Mouse (Mus musculus) layer of hippocampus, adult 9-10 months (tissue): Measurements from ENCODE around the gene Tut1.
"Not testable (repeated sequence)": the region's sequence is repeated elsewhere in the genome, so short reads cannot be mapped to it uniquely, and the experiment has no call there.

Source experiments
- DNase-seq: peaks from one replicate; pipeline ENCODE4 v3.0.0; 2022; ENCODE audit warnings: low spot score

The Tut1 gene

DNA sequence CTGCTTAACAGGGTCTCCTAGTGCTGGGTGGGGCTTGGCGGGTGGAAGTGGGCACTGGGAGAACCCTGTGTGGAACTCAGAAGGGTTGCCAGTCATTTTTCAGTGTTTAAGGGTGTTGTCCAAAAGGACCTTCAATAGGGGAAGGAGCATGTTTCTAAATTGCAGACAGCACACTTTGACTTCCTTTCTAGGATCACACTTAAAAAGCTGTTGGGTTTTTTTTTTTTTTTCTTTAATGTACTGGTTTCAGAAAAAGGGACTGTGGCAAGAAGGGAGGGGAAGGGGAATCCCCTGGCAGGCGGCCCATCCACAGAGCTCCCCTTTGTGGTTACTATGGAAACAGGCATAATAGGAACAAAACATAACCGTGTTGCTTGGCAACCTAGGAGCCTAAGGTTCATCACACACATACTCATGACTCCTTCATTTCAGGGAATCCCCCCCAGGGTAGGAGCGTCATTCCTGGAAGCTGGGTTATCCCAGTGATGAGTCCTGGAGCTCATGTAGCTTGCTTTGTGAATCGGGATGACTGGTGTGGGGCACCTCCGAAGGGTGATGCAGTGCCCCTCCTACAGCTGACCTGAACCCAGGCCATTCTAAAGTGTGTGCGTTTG lies 30.7 kb downstream of the Tut1 start:
- DNase-seq, result no peak

DNA sequence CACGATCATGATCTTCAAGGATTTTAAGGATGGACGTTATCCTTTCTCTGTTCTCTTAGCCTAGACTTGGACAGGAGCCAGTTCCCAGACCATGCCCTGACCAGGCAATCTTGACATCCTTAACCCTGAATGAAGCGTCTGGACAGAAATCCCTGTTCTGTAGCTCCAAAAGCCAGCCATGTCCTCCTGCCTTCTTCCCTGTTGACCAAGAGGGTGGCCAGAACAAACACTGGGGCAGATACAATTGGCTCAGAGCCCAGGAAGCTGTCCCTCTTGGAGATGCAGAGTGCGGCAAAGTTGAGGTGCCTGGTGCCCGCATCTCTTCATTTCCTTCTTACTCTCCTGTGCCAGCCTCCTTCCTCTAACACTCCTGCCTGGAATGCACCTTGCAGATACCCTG lies 32.2 kb downstream of the Tut1 start:
- no peak for DNase-seq

DNA sequence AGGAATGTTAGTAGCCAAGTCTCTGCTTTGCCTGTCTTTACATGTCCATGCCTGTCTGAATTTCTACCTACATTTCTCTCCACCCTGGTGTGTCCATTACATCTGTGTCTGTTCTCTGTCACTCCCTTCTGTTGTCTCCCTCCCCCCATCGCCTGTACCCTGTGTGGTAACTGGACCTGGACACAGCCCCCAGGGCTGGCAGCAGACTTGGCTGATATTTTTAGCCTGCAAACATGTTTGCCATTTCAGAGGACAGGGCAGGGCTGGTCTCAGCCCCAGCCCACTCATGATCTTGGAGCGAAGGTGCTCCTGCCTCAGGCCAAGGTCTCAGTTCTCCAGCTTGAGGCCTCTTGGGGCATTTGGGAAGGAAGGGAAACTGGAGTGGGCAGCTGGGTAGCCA lies 34.2 kb downstream of the Tut1 start:
- DNase-seq, result no peak

DNA sequence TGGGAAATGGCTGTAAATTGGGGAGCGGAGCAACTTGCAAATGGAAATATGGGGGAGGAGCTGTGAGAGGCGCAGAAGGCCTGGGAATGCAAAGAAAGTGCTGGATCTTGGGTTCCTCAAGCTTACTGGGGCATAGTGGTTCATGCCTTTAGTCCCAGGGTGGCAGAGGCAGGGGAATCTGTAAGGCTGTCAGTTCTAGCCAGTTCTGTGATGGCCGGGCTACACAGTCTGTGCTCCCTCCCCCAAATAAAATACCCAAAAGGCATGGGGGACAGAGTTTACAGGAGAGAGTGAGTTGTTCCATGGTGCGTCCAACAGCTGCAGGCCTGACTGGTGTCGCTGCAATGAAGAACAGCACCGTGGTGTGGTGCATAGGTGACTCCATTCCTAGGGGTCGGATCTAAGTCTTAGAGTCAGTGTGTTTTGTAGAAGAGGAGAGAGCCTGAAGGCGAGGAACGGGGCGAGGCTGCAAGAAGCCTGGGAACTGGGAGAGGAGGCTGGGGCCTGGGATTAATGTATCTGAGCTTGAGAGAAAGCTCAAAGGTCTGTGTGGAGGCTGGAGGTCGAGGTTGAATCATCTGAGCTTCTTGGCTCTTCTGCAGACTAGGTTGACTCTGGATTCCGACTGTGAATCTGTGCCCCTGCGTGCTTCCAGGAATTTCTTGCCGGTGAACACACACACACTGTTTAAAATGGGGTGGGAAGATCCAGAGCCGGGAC lies 34.9 kb downstream of the Tut1 start:
- no peak for DNase-seq

DNA sequence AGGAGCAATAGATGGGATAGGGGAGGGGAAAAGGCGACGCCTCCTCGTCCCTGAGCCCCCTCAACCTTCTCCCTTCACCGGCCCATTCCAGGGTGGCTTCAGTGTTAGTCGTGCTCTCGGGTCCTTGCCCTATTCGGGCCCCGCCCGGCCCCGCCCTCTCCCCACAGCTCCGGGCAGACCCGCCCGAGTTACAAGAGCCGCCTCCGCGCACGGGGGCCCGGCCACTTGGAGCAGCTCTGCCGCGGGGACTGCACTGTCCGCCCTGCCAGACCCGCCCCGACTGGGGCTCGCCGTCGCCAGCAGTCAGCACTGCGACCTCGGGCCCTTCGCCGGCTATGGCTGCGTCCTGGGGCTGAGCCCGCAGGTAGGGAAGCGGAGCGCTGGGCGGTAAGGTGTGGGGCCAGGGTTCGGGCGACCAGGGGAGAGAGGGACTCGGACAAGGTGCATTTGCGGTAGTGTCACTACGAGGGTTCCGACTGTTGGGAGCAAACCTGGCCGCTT lies 35.5 kb downstream of the Tut1 start, which contains the start of gene Ahnak:
Ahnak (plus strand) TSS at position 219 of the 501 bp plus-strand sequence.
- DNase-seq, result no peak

DNA sequence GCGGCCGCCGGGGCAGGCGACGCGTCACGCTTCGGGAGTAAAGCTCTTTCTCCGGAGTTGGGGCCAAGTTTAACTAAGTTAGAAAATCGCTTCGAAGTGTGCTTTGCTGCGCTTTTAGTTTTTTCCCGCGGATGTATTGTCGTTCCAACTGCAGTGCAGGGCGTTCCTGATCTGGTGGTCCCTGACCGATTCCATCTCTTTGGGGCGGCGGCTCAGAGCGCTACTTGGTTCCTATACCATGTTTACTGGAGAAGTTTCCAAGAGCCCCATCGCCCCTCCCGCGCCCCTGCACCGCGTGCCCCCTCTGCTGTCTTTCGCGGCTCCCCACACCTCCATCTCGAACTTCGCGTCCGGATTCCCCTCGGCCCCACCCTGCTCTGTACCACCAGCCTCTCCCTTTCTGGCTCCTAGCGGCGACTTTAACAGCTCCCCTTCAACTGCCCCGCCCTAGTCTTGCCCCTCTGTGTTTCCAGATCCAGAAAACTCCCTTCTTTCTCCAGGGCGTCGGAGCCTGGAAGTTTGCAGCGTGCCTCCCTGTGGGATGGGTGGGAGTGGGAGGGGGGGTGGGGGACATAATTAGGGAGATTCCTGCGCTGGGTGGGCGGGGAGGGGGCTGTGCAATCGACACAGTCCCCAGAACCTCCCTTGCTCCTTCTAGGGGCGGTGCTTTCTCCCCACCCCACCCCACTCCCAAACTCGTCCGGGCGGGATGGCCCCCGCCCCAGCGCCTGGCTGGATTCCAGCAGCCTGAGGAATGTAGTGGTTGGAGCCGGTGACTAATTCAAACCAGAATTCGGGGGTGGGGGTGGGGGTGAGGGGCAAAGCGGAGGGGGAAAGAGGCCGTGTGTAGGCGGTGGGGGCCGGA lies 36.2 kb downstream of the Tut1 start:
- DNase-seq, result no peak

DNA sequence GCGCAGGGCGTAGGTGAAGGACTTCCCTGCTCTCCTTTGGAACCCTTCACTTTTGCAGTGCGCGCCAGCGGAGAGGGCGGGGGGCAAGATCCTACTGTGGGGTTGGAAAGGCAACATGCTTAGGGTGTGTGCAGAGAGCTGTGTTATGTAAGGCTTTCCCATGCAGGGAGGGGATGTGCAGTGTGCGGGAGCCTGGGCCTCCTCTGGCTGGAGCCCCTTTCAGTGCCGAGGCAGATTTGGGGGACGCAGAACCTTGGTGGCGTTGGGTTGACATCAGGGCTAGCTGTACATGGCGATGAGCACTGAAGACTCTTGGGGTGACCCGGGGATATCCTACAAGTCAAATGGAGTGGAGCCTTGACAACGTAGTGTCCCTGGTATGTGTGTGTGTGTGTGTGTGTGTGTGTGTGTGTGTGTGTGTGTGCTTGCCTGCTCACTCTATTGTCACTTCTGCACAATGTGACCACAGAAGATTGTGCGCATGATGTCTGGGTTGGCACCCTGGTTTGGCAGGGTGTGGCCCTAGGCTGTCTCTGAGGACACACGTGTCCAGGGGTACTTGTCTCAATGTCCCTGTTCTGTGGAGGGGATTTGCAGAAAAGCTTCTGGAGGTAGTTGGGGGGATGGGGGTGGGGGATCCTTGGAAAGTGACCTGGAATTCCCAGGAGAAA lies 36.9 kb downstream of the Tut1 start:
- no peak for DNase-seq

DNA sequence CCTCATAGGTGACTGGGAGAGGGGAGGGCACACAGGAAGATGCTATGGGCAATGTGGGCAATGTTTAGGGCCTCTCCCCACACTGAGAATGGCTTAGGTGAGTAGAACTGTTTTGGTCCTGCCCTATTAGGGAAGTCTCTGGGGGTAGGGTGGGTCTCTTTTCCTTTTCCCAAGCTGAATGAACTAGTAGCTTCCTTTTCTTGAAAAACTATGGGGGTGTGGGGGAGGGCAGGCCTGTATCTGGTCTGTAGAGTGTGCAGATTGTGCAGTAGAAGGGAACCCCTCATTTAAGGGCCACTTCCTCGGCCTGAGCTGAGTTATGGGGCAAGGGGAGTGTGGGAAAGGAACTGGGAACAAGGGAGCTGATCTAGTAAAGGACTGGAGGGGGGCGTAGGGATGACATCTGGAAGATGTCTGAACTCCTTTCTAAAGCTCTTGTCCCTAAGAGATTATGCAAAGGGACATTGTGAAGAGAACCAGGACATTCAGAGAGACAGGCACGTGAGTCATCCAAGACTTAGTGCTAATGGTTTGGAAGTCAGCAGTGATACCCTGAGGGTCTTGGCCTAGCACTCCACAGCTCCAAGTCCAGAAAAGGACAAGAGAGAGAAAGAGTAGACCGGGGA lies 37.7 kb downstream of the Tut1 start:
- no peak for DNase-seq

DNA sequence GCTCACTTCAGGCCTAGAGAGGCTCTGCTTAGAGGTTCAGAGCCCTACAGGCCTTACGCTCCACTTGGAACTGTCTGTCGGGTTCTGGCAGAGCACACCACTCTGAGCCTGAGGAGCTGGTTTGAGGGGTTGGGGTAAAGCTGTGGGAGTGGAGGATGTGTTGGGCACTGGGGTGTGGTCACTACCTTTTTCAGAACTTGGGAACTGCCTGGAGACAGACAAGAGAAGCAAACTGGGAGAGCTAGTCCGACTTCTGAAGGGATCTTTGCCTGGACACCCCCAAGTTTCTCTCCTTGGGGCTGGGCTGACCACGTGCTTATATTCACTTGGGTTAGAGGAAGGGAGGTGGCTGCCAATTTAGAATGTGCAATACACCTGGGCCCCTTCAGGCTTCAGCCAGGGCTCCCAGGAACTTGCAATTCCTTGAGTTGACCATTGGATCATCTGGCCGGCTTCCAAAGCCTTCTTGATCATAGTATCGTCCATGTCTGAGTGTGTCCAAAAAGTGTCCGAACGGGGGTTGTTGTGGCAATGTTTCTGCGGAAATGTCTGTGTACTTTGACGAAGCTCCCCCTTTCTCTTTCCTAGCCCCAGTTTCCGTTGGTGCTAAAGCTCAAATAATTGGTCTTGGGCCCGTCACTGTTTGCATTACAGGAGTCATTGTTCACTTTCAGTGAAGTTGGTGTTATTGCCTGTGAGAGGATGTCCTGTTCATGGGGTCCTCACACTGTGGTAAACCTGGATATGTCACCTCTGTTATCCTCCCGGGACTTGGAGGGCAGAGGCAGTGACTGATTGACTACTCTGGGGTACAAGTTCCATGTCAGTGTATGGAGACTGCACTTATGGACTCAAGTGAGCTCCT lies 38.5 kb downstream of the Tut1 start:
- no peak for DNase-seq

DNA sequence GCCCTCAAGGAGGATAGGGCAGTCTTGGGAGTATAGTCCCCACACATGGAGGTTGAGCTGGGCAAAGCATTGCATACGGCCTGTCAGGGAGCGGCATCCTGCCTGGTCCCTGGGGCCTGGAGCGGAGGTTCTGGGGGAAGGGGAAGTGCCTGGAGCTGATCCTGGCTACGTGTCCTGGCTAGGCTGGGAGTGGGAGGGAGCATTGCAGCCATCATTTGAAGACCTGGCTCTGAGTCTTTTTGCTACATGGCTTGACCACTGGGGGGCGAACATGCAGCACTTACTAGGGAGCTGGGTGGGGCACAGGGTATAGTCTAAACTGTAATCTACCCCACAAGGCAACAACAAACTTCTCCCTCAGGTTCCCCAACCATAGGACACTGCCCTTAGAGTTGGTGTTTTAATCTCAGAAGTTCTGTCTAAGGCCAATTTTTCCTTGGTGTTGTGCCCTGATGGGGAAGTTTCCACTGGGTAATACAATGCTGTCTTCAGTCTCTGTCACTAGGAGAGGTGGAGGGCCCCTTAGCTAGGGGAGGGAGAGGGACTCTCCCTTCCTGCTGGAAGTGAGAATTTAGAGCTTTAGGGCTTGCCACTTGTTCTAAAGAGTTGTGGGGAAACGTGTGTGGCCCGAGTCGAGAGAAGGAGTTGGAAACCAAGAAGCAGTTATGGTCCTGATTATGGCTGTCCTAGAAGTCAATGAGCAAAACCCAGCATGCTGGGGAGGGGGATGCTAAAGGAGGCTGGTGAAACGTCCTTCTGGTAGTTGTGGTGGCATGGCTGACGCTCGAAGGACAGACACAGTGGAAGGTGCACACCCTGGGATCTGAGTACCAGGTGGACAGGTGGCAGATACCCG lies 39.4 kb downstream of the Tut1 start:
- peak; percentile 54 for DNase-seq

DNA sequence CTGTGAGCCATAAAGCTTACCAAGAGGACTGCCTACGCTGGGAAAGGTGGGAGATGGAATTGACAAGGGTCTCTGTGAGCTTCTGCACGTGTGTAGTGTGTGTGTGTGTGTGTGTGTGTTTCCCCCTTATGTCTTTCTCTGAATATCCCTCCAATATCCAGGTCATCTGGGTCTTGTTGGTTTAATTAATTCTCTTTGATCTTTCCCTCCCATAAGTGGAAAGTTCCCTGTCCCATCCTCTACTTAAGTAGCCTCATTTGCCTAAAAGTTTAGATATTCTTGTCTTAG lies 39.9 kb downstream of the Tut1 start:
- DNase-seq, result no peak

DNA sequence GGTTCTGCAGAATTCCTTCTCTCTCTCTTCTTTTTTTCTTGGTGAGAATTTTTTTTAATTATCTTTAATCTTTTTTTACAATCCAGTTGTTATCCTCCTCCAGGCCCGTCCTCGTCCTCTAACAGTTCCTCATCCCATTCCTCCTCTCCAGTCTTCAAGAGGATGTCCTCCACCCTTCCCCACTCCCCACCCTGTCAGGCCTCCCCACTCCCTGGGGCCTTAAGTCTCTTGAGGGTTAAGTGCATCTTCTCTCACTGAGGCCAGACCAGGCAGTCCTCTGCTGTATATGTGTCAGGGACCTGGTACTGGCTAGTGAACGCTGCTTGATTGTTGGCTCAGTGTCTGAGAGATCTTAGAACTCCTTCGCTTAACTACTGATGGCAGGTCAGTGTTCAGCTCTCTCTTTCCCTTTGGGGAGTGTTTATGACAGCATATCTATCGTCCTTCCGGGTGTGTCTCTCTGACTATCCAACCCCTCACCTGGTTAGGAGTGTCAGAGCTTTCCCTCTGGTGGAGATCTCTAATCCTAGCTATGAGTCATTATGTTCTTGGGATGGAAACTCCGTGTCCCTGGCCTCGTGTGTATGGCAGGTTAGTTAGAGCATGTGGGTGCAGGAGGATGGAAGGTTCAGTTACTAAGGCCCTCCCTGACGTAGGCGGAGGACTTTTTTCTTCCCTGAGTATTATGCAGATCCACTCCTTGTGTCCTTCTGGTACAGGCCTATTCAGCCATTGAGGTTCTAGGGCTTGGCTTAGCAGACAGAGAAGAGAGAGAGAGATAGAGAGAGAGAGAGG lies 41.4 kb downstream of the Tut1 start:
- DNase-seq, result no peak

DNA sequence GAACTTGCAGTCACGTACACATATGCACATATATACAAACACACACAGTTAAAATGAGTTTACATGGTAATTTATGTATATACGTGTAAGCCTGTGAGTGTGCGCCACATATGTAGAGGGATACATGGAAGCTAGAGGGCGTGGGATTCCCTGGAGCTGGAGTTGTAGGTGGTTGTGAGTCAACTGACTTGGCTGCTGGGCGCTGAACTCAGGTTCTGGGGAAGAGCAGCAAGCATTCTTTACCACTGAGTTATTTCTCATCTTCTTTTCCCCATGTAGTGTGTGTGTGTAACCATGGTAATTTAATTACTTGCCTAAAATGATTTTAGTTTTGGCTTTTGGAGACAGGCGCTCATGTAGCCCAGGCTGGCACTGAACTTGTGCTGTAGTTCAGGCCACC lies 43.0 kb downstream of the Tut1 start:
- DNase-seq, result no peak

DNA sequence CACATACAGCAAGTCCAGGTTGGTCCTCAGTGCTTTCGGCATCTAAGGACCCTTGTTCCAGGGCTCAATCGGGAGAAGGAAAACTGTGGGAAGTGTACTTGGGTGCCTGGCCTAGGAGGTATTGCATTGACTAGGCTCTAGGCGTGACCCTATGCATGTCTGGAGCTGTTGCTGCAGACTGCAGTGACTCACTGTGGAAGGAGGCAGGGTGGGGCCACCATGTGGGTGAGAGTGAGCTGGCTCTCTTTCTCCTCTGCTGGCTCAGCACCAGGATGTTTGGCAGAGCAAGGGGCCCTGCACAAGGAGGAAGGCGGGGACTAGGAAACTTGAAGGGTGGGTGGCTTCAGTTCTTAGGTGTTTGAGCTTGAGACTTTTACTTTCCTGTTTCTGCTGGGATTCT lies 43.9 kb downstream of the Tut1 start:
- no peak for DNase-seq

DNA sequence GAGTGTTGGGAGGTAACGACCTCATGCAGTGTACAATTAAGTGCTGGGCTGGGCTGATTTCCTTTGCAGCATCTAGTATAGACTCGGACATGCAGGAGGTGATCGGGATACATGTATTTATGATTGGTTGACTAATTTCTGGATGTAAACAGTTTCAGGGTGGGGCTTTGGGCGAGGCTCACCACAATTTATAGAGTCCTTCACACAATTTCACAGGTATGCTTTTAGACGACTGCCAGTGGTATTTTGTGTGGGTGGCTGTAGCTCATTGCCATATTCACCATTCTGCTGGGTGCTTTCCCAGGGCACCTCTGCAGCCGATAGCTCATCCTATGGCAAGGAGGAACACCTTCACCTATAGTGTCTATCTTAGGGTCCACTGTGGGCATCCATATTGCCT lies 44.9 kb downstream of the Tut1 start:
- no peak for DNase-seq

DNA sequence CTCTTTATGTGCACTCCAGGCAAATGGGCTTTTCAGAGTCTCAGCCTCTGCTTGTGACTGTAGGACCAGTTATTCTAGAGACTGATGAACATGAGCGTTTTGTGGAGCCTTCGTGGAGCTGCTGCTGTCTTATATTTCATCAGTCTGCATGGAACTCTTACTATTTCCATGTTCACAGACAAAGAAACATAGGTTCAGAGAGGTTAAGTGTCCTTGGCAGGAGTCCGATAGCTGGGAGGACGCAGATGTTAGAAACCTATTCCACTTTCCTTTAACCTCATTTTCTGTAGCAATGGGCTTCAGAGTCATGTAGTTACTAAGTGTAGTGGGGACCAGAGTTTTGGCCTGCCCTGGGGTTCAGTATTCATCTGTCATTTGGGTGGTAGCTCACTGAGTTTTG lies 45.6 kb downstream of the Tut1 start:
- no peak for DNase-seq

DNA sequence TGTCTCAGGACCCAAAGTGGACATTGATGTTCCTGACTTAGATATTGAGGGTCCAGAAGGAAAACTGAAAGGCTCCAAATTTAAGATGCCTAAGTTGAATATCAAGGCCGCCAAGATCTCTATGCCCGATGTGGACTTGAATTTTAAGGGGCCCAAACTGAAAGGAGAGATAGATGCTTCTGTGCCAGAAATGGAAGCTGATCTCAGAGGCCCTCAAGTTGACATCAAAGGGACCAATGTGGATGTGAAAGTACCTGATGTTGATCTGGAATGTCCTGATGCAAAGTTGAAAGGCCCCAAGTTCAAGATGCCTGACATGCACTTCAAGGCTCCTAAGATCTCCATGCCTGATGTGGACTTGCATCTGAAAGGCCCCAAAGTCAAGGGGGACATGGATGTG lies 53.3 kb downstream of the Tut1 start:
- DNase-seq, result not testable (repeated sequence)
